Mouse (Mus musculus): Measurements from ENCODE around the gene Mepce.

Mepce gene

DNA sequence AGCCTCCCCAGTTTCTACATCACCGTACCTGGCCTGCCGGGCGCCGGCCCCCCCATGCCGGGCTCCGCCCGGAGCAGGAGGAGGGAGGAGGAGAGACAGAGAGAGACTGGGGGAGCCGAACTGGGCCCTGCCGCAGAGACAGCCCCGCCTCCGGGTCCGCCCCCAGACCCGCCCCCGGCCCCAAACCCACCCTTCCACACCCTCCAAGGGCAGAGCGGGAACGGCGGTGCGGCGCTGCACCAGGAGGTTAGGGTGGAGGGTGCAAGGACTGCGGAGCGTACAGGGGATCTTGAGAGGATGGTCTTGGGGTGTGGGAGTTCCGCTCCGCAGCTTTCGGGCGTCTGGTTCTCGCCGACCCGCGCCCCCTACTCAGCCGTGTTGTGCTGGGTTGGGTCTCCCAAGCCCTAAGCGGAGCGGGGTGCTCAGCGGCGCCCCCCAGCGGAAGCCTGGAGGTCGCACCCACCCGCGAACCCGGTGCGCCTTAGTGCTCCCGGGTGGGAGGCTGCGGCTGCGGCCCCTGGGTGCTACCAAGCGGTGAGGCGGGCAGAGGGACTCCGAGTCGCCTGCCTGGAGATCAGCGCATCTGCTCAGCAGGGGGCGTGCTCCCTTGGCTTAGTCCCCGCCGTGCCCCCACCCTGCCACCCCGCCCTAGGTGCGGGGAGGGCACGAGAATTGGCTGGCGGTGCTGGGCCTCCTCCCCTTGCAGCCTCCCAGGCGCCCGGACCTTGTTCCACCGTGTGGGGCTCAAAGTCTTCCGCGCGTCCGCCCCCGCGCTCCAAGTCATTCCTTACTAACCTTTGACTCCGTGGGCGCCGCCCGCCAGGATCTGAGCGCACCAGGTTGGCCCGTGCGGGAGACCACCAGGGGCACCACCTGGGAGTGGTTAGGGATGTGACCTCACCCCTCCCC is 46.2 kb downstream of the Mepce start, which contains the start of gene Nyap1:
Nyap1 (minus strand) TSS at position 585 of the 909 bp plus-strand sequence.
- peak; percentile 79 for DNase-seq (ENCODE audit: low spot score)

DNA sequence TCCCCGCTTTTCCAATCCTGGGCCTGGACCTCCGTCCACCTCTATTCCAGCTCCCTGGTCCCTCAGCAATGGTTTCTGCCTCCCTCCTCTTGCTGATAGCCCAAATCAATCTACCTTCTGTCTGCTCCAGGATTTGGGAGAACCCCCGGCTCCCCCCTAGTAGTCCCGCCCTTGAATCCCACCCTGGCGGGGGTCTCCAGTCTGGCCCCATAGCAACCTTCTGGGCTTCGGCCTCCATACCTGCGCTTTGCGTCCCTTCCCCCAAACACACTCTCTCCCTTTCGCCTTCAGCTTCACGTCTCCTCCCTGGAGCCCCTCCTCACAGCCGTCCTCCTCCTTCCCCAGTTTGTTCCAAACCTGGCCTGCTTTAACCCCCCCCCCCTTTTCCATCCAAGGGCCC is 46.9 kb downstream of the Mepce start:
- DNase-seq (ENCODE audit: low spot score), result no peak

DNA sequence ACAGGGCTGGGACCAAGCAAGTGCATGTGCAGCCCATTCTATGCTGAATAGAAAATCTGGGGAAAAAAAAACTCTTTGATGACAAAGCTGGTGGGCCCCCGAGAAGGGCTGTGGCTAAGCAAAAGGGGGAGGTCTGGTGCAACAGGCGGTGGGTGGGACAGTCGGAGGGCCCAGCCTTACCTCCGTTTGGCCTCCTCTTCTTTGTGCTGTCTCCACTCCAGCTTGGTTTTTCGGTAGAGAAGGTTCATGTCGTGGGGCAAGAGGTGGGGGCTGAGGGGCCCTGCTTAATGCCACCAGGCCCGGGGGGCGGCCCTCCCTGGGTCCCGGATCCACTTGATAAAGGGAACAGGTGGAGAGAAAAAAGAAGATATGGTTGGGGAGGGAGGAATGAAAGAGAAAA is 48.0 kb downstream of the Mepce start:
- no peak for DNase-seq (ENCODE audit: low spot score)

DNA sequence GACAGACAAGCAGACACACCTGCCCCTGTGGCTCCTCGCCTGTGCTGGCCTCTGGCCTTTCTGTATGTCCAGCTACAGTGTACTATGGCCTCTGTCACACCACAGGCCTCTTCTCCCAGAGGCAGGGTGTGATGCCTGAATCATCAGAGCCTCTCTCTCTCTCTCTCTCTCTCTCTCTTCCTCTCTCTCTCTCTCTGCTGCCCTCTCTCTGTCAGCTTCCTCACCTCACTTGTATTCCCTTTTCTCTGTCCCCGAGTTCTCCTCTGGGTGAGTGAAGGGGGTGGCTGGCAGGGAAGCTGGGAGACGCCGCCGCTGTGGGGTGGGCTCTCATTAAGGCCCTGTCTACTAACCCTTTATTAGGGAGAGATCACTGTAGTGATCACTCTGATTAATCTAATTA is 48.9 kb downstream of the Mepce start:
- no peak for DNase-seq (ENCODE audit: low spot score)

DNA sequence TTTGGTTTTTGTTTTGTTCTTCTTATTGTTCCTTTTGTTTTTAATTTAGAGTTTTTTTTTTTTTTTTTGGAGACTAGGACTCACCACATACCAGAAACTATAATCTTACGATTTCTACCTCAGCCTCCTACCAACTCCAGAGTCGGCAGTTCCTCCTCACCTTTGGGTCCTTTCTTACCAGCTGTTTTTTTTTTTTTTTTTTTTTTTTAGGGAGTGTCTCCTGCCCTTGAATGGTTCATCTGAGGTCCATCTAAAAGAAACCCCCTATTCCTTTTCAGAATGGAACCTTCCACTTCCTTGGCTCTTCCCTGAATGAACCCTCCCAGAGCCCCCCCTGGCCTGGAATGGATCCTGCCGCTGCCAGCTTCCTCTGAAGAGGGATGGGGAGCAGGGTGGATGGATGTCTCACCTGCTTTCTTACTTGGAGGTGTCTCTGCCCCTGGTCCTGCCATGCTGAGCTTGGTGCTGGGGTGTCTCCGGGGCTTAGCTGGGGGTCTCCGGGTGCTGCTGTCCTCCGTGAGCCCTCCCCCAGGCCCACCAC is 50.0 kb downstream of the Mepce start:
- DNase-seq (ENCODE audit: low spot score), result no peak

DNA sequence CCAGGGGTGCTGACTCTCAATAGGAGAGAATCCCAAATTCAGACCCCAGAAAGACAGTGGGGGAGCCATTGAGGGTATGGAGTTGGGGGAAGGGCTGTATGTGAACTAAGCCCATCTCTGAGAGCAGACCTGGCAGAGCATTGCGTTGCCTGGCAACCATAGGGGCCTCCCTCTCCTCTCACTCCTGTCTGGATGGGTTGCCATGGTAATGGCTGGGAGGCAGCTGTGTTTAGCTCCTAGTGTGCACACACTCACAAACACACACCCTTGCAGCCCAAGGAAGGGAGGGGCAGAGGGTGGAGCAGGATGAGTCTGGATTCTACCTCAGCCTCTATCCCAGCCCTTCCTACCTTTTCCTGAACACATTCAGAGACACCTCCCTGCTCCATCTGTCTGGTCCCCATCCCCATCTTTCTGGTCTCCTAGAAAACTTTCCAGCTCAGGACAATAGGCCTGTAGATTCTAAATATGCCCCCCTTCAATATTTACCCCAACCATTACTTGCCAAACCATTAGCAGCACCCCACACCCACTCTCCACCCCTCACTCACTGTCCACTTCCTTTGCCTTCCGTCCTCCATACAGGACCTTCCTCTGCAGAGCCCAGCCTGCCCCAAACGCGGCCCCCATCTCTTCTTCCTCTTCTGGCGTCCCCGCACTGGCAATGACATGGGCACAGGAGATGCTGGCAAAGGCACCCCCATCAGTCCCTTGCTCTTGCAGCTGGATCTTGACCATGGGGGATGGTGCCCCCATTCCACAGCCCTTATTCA is 53.0 kb downstream of the Mepce start:
- DNase-seq (ENCODE audit: low spot score), result no peak

DNA sequence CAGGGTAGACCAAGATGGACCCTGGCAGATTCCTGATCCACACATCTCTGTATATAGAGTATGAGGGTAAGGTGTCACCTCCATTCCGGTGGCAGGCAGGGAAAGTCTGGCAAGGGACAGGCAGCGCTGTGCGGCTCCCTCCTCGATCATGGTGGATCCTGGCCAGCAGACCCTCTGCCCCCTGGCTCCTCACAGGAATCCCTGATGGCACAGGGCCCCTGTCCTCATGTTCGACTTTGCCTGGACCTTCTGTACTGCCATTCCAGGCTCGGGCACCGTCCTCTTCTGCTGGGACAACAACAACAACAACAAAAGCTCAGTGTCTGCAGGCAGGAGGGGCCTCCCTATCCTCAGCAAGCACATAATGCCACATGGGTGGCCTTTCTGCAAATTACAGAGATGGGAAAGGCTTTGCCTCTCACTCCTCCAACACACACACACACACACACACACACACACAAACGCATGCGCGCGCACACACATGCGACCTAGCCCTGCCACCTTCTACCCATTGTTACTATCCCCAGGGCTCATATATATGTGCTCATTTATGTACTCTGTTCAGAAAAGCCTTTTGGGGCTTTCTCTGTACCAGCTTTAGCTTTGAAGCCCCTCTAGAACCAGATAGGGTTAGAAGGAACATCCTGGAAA is 53.7 kb downstream of the Mepce start:
- DNase-seq (ENCODE audit: low spot score), result no peak
